Mouse (Mus musculus): ENCODE measurements around the gene Ppp1r14d. TPM values are rescaled to one million over a fixed set of nuclear protein-coding genes. Genes with fewer than 3 reads are reported as not detected.

Ppp1r14d gene
- polyA plus RNA-seq, 1 experiment = not detected

DNA sequence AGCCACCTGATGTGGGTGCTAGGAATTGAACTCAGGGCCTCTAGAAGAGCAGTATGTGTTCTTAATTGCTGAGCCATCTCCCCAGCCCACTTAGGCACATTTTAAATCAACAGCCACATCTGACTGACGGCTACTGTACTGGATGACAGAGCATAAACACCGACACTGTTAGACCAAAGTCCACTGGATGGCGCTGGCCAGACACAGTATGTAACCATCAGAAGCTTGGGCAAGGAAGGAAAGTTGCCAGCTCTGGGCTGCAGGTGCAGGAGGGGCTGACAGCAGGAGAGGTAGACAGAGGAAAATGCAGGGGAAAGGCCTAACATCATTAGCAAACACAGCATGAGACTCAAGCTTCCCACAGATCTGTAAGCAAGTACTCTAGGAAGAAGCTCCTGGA is 52.9 kb downstream of the Ppp1r14d start:
- TF ChIP-seq POLR2A (IDR thresholded peaks at IDR 0.05; ENCODE audit: extremely low read depth, insufficient read depth, low read length) (no peak), CTCF (IDR thresholded peaks at IDR 0.05; ENCODE audit: extremely low read depth, insufficient read depth, low read length) (no peak)

DNA sequence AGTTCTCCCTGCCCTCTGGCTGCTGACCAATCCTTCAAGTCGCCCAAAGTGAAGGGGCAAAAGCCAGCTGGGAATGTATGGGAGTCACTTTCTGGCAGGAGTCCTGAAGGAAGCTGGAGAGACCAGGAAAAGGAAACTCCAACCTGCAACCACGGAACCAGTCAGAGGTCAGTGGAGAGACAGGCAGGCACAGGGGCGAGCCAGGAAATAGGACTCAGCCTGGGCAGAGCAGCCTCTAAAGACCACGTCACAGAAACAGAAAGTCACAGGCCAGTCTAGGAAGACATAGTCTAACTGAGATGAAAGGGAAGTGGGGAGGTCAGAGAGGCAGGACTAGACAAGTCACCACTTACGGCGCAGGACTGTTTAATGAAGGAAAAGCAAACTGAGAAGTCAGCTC is 54.1 kb downstream of the Ppp1r14d start:
- Histone ChIP-seq H3K4me1 (ENCODE audit: control insufficient read depth, insufficient read depth, low read length) (no peaks in the 10 kb centered on the region), H3K27ac (ENCODE audit: insufficient read depth, low read length) (no peak overlapping the region), H3K4me3 (ENCODE audit: insufficient read depth, low read length) (no peak overlapping the region)
- no peak for TF ChIP-seq POLR2A (IDR thresholded peaks at IDR 0.05; ENCODE audit: extremely low read depth, insufficient read depth, low read length)
- TF ChIP-seq CTCF (IDR thresholded peaks at IDR 0.05; ENCODE audit: extremely low read depth, insufficient read depth, low read length) = no peak

More for the DNA sequence above, 52.9 kb downstream of the Ppp1r14d start:
- H3K4me1 ChIP-seq (ENCODE audit: control insufficient read depth, insufficient read depth, low read length) = no peaks in the 10 kb centered on the region
- no peak overlapping the region for H3K4me3 ChIP-seq (ENCODE audit: insufficient read depth, low read length)
- H3K27ac ChIP-seq (ENCODE audit: insufficient read depth, low read length) = no peak overlapping the region

DNA sequence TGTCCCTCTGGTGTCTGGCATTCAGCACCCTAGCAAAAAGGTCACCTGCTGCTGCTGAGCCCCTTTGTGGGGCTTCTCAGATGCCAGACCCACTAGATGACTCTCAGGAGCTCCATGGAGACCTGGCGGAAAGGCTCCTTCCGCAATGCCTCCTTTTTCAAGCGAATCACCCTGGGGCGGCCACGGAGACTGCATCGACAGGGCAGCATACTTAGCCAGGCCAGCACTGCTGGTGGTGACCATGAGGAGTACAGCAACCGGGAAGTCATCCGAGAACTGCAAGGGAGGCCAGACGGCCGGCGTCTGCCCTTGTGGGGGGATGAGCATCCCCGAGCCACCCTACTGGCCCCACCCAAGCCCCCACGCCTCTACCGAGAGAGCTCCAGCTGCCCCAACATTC is 54.8 kb downstream of the Ppp1r14d start:
- Histone ChIP-seq H3K4me1 (ENCODE audit: control insufficient read depth, insufficient read depth, low read length) (no peaks in the 10 kb centered on the region), H3K4me3 (ENCODE audit: insufficient read depth, low read length) (no peak overlapping the region), H3K27ac (ENCODE audit: insufficient read depth, low read length) (no peak overlapping the region)
- TF ChIP-seq CTCF (IDR thresholded peaks at IDR 0.05; ENCODE audit: extremely low read depth, insufficient read depth, low read length) (no peak), POLR2A (IDR thresholded peaks at IDR 0.05; ENCODE audit: extremely low read depth, insufficient read depth, low read length) (no peak)

DNA sequence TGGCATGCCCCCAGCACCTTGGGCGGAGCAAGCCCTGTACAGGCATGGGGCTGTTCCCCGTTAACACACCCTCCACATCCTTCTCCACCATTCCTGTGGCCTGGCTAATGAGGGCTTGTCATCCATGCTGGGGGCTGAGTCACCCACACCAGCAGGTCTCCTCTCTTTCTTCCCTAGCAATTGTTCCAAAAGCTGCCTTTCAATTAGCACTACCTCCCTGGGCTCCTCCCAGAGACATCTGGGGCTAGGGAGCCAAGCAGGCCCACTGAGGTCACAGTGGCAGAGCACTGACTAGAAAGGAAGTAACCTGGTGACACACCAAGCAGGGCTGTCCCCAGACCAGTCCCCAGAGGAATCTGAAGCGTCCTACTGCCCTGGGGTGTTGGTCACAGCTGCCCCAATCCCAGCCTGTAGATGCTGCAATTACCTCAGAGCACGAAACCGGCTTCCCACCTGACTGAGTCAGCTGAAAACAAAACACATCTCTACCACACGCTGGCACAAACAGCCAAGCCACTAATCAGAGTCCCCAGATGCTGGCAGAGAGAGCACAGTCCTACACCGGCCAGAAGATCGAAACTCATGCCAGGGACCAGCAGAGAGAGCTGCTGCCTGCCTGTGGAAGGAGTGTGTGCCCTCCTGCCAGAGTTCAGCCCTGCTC is 55.6 kb downstream of the Ppp1r14d start, which contains the start of gene Gm14137:
Gene Gm14137, plus strand, starts transcription at position 519 of the 661 bp plus-strand sequence.
- TF ChIP-seq CTCF (IDR thresholded peaks at IDR 0.05; ENCODE audit: extremely low read depth, insufficient read depth, low read length) (no peak), POLR2A (IDR thresholded peaks at IDR 0.05; ENCODE audit: extremely low read depth, insufficient read depth, low read length) (no peak)
- Histone ChIP-seq H3K4me3 (ENCODE audit: insufficient read depth, low read length) (no peak within 1 kb of the TSS), H3K4me1 (ENCODE audit: control insufficient read depth, insufficient read depth, low read length) (no peaks in the 10 kb centered on the region), H3K27ac (ENCODE audit: insufficient read depth, low read length) (no peak within 1 kb of the TSS)

DNA sequence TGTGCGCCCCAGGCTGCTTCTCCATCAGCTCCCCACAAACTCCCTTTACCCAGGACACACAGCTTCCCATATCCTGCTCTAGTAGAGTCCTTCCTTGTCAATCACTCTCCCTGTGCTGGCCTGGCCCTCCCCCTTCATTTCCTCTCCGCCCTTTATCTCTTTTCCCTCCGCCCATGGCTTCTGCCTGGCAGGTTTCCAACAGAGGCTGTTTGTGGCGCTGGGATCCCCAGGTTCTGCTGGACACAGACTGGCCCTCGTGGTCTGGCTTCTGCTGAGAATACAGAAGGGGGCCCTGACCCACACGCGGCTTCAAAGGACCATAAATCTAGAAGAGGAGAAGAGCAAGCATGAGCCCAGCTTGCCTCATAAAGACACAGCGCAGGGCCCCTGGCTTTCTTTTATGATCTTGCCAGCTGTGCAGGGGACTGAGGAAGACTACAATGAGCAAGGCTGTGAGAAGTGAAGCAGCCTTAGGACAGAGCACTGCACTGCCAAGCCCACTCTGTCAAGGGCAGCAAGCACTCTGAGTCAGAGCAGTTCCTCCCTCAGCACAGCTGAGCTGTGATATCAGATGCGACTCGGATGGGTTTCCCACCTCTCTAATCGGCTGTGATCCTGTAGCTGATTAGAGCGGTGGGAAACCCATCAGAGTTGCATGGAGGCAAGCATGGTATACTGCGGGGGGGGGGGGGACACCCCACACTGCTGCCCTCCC is 56.7 kb downstream of the Ppp1r14d start:
- TF ChIP-seq CTCF (IDR thresholded peaks at IDR 0.05; ENCODE audit: extremely low read depth, insufficient read depth, low read length) = no peak
- TF ChIP-seq POLR2A (IDR thresholded peaks at IDR 0.05; ENCODE audit: extremely low read depth, insufficient read depth, low read length) = no peak
- no peaks in the 10 kb centered on the region for H3K4me1 ChIP-seq (ENCODE audit: control insufficient read depth, insufficient read depth, low read length)
- no peak overlapping the region for H3K4me3 ChIP-seq (ENCODE audit: insufficient read depth, low read length)
- no peak overlapping the region for H3K27ac ChIP-seq (ENCODE audit: insufficient read depth, low read length)

DNA sequence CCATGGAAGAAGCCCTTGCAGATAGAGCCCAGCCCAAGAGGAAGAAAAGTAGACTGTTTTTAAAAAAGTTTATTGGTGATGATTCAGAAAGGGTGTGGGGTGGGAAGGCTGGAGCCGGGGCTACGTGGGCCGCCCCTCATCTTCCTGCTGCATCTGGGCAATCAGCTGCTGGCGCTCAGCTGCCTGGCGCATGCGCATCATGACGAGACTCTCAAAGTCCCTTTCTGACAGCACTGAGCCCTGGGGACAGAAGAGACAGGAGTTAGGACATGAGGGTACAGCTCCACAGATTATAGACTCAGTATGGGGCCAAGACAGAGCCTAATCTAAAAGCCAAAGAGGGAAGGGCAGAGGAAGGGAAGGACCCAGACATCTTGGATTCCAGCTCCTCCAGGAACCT is 57.3 kb downstream of the Ppp1r14d start:
- Histone ChIP-seq H3K4me3 (ENCODE audit: insufficient read depth, low read length) (no peak overlapping the region), H3K4me1 (ENCODE audit: control insufficient read depth, insufficient read depth, low read length) (no peaks in the 10 kb centered on the region), H3K27ac (ENCODE audit: insufficient read depth, low read length) (no peak overlapping the region)
- no peak for TF ChIP-seq POLR2A (IDR thresholded peaks at IDR 0.05; ENCODE audit: extremely low read depth, insufficient read depth, low read length)
- no peak for TF ChIP-seq CTCF (IDR thresholded peaks at IDR 0.05; ENCODE audit: extremely low read depth, insufficient read depth, low read length)

DNA sequence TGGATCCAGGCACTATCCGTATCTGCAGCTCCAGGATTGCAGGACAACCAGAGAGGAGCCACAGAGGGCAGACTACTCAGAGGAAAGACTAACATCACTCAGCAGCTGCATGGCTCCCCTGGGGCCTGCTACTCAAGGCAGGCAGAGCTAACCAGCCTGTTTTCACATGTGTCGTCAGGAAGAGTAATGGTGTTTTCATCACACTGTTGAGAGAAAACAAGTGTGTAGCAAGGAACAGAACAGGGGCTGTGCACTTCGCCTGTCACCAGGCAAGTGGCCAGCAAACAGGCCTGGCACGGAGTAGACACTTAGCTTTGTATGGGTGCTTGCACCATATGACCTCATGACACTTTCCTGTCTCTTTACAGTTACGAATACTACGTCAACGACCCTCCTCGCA is 58.1 kb downstream of the Ppp1r14d start:
- Histone ChIP-seq H3K4me1 (ENCODE audit: control insufficient read depth, insufficient read depth, low read length) (peaks cover 4% of the 10 kb centered on the region; the same call in 1 of the 2 replicates), H3K27ac (ENCODE audit: insufficient read depth, low read length) (no peak overlapping the region), H3K4me3 (ENCODE audit: insufficient read depth, low read length) (no peak overlapping the region)
- TF ChIP-seq CTCF (IDR thresholded peaks at IDR 0.05; ENCODE audit: extremely low read depth, insufficient read depth, low read length) (no peak), POLR2A (IDR thresholded peaks at IDR 0.05; ENCODE audit: extremely low read depth, insufficient read depth, low read length) (no peak)

DNA sequence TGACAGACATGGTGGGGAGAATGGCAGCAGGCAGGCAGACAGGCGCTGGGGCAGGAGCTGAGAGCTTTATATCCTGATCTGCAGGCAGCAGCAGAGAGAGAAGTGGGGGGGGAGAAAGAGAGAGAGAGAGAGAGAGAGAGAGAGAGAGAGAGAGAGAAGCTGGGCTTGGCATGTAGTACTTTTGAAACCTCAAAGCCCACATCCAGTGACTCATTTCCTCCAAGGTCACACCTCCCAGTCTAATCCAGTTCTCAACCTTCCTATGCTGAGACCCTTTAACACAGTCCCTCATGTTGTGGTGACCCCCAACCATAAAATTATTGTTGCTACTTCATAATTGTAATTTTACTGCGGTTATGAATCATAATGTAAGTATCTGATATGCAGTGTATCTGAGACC is 59.4 kb downstream of the Ppp1r14d start:
- Histone ChIP-seq H3K27ac (ENCODE audit: insufficient read depth, low read length) (no peak overlapping the region), H3K4me1 (ENCODE audit: control insufficient read depth, insufficient read depth, low read length) (peaks cover 4% of the 10 kb centered on the region; the same call in 1 of the 2 replicates), H3K4me3 (ENCODE audit: insufficient read depth, low read length) (no peak overlapping the region)
- no peak for TF ChIP-seq CTCF (IDR thresholded peaks at IDR 0.05; ENCODE audit: extremely low read depth, insufficient read depth, low read length)
- TF ChIP-seq POLR2A (IDR thresholded peaks at IDR 0.05; ENCODE audit: extremely low read depth, insufficient read depth, low read length) = no peak

Other genes starting within 250 kb of the Ppp1r14d start
- gene Ccdc32, start 200.5 kb downstream of the Ppp1r14d start, polyA plus RNA-seq (2012; rRNA removed) = 44.3 and 45.1 TPM in 2 replicates
- gene Rpusd2, start 195.1 kb downstream of the Ppp1r14d start, polyA plus RNA-seq (2012; rRNA removed) = 4.8 and 4.9 TPM in 2 replicates
- gene Knl1, start 182.8 kb downstream of the Ppp1r14d start, polyA plus RNA-seq (2012; rRNA removed) = 0.04 and 0.08 TPM in 2 replicates
- 1.4 and 1.6 TPM in 2 replicates for gene Rad51, start 117.1 kb downstream of the Ppp1r14d start, polyA plus RNA-seq (2012; rRNA removed)
- 58.4 and 62.0 TPM in 2 replicates for gene Rmdn3, start 72.9 kb downstream of the Ppp1r14d start, polyA plus RNA-seq (2012; rRNA removed)
- gene Gchfr, start 62.1 kb downstream of the Ppp1r14d start, polyA plus RNA-seq (2012; rRNA removed) = 0.96 and 1.3 TPM in 2 replicates
- not detected in 2 replicates for gene Gm14137, start 55.4 kb downstream of the Ppp1r14d start, polyA plus RNA-seq (2012; rRNA removed)
- 52.9 and 68.2 TPM in 2 replicates for gene Zfyve19, start 21.3 kb downstream of the Ppp1r14d start, polyA plus RNA-seq (2012; rRNA removed)
- gene Dnajc17, start 21.1 kb downstream of the Ppp1r14d start, polyA plus RNA-seq (2012; rRNA removed) = 25.8 and 25.9 TPM in 2 replicates
- 1.8 and 2.6 TPM in 2 replicates for gene Spint1, start 7.5 kb upstream of the Ppp1r14d start, polyA plus RNA-seq (2012; rRNA removed)
- gene Rhov, start 41.4 kb upstream of the Ppp1r14d start, polyA plus RNA-seq (2012; rRNA removed) = 8.3 and 8.6 TPM in 2 replicates
- gene Vps18, start 58.8 kb upstream of the Ppp1r14d start, polyA plus RNA-seq (2012; rRNA removed) = 32.2 and 33.0 TPM in 2 replicates
- 2.9 and 3.3 TPM in 2 replicates for gene Dll4, start 95.9 kb upstream of the Ppp1r14d start, polyA plus RNA-seq (2012; rRNA removed)
- gene Chac1, start 121.3 kb upstream of the Ppp1r14d start, polyA plus RNA-seq (2012; rRNA removed) = 7.9 and 8.3 TPM in 2 replicates
- 14.6 and 14.8 TPM in 2 replicates for gene Ino80, start 247.8 kb upstream of the Ppp1r14d start, polyA plus RNA-seq (2012; rRNA removed)